Mouse (Mus musculus): ENCODE measurements around the gene Stkld1.

Gene Stkld1

GRCm38 (mm10) chr2:26915927-26916728, 17.7 kb upstream of the Stkld1 start, which contains the start of the genes Surf2 and Surf1:
Surf2 (plus strand) TSS chr2:26916367.
Surf1 (minus strand) TSS chr2:26916530.
- peak; percentile 81 to 88 for DNase-seq

DNA sequence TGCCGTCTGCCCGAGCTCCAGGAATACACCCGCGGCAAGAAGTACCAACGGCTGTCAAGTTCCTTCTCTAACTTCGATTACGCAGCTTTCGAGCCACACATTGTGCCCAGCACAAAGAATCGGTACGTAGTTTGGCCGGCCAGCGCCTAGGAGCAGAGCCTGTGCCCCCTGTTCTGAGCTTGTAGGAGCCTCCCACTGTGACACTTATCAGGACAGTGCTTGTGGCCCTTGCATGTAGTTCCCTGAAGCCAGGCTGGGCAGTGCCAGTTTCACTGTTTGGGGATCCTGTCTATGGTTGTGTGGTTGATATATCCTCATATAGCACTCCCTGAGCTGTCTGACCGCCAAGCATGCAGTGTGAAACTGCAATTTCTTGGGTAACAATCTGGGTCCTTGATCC, 17.1 kb upstream of the Stkld1 start:
- no peak for DNase-seq

GRCm38 (mm10) chr2:26919684-26920083, 14.2 kb upstream of the Stkld1 start:
- no peak for DNase-seq

GRCm38 (mm10) chr2:26920190-26920855, 13.5 kb upstream of the Stkld1 start:
- DNase-seq: no peak

DNA sequence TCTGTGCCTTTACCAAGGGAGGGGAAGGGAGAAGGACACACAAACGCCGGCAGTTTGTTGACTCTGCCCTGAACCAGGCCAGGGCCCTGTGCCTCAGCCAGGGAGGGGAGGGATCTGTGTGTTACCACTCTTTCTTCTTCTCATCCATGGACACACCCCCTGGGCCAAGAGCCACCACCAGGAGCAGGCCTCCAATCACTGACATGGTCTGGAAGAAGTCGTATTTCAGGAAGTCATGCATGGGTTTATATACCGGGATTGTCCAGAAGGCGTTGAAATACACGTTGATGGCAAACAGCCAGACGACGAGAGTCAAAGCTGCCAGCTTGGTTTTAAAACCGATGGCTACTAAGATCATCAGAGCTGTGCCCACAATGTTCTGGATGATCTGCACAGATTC, 12.1 kb upstream of the Stkld1 start:
- DNase-seq: no peak

GRCm38 (mm10) chr2:26927745-26928476, 5.9 kb upstream of the Stkld1 start:
- no peak for DNase-seq

DNA sequence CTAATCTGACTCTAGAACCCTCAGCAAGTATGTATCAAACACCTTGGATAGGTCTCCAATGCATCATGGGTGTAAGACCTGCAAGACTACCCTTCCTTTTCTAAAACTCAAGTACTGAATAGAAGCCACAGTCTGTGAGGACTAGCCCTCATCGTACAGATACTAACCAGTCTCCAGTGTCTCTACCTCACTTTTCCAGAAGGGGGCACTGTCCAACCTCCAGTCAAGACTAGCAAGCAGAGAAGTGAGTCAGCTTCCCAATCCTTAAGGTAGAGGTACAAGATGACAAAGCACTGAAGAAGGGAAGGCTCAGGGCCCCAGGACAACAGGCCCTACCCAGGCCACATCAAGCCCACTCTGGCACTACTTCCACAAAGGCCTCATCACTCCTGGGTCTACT, 3.5 kb upstream of the Stkld1 start:
- DNase-seq: peak; percentile 62 to 75

DNA sequence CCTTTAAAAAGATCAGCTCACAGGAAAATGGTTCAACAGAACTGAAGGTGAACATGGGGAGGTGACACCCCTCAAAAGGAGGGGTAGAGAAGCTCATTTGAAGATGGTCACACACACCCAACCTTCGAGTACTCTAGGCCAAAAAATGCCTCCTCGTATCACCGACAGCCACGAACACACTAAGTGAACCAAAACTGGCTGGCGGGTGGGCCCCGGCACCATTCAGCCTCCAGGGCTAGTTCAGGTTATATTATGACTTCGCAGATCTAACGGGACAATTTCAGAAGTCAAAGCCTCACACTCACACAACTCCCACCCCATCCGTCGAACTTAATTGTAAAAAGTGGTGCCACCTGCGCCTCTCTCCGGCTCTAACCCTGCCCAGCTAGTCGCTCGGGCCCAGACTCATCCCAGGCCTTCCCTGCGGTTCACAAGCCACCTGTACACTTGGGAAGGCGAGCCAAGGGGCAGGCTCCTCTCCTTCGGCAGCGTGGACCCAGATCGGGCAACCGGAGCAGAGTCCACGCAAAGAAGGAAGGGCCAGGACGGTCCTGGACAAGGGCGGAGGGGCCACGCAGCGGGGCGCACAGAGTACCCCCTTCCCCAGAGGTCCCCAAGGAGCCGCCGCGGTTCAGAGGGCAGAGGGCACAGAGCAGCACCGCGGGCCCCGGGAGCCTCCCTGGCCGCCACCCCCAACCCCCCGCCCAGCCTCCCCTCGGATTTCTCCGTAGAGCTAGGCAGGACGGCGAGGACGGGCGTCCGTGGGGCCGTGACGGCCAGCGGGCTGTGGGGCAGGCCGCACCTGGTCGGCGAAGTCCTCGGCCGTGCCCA, 1.2 kb upstream of the Stkld1 start:
- DNase-seq: peak in 1 of 2 experiments; percentile 70

DNA sequence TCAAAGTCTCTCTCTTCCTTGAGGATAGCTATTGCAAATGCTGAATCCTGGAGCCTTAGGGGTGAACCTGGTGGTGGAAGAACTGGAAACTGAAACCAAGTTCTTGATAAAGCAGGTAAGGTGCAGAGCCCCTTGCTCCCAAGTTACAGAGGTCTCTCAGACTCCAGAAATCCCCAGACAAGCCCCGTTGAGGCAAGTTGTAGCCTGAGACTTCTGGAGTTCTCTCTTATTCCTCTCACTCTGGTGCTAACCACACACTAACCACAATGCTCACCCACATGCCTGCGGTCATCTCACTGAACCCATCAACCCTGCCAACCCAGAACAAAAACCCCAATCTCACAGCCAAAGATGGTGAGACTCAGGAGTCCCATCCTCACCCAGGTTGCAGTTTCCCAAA, 1.4 kb downstream of the Stkld1 start:
- DNase-seq: no peak

DNA sequence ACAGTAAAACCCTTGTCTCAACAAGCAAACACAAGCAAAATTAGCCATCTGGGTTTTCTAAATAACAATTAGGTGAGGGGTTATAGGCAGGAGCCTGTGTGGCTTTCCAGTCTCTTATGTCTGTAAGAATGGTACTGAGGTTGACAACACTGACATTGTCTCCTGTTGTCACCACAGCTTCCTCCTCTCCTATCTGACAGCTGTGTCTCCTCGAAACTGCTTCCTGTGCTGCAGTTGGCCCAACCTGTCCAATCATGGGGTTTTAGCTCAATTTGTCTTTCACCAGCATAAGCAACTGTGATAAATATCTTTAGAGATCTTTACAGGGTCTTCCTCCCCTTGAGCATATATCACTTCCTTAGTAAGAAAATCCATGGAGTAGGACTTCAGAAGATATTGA, 2.6 kb downstream of the Stkld1 start:
- DNase-seq: no peak

DNA sequence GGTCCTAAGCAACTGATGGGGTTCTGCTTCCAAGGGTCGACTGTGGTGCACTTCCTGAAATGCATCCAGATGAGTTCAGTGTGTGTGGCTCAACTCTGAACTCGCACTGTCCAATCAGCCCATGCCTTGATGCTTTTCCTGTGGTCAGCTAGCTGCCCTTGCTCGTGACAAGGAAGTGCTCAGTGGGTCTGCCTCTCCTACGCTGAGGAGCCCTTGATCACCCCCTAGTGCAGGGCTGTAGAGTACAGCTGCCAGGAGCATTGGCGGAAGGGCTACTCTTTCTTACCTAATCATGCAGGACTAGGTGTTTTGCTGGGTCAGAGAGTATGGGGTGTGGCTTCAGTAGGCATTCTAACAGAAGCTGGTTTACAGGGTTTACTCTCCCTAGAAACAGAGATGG, 7.7 kb downstream of the Stkld1 start:
- DNase-seq: peak in 1 of 2 experiments; percentile 35

DNA sequence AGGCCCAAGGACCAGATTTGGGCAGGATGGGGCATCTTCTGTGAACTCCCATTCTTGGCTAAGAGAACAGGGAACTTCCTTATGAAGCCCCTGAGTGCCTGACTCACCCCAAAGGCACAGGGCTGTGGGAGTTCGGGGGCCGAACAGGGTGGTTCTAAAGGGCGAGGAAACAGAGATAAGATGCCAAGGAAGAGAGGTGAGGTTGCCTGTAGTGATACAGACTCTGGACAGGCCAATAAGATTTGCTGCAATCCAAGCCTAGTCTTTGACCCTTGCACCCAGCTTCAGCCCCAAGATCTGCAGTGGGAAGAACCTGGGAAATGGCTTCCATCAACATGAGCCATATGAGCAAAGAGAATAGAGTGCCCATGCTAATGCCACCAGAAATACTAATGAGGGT, 9.4 kb downstream of the Stkld1 start:
- no peak for DNase-seq

DNA sequence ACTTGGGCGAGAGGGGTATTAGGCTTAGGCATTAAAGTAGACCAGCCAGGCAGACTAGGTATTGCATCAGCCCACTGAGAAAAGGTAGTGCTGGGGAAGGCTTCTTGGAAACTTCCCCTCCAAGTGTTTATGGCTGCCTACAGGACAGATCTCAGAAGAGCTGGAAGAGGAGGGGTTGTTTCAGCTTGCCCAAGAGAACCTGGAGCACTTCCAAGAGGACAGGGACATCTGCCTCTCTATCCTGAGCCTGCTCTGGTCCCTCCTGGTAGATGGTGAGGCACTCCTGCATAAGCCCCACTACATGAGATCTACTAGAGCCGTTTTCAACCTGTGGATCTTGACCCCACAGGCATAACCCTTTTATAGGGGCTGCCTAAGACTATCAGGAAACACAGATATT, 16.6 kb downstream of the Stkld1 start:
- DNase-seq: no peak

DNA sequence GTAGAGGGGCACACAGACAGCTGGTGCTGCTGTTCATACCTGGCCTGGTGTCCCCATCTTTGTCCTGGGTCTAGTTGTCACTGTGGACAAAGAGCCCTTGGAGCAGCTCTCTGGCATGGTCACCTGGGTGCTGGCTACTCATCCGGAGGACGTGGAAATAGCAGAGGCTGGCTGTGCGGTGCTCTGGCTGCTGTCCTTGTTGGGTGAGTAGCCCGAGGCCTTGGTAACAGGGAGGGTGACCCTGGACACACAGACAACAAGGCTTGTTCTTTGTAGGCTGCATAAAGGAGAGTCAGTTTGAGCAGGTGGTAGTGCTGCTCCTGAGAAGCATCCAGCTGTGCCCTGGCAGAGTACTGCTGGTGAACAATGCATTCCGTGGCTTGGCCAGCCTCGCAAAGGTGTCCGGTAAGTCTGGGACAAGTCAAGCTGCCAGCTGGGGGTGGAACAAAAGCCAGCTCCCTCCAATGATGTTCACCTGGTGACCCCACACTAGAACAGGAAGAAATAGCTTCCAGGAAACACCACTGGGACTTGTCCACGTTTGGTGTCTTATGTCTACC, 17.6 kb downstream of the Stkld1 start:
- no peak for DNase-seq

DNA sequence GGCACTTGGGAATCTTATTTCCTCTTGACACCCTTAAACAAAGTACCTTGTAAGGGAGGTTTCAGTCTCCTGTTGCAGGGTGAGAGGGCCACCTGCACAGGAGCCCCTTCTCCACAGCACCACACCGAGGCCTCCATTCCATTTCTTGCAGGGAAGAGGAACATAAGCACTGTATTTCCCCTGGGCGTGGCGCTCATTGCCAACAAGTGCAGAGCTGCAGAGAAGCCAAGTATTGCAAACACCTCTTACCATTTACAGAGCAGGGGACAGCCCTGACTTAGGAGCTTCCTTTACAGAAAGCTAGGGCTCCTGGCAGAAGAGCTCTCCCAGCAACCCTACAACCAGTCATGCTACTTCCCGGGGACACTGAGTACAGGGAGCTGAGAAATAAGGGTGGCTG, 18.3 kb downstream of the Stkld1 start:
- no peak for DNase-seq

GRCm38 (mm10) chr2:26952866-26953265, 19.0 kb downstream of the Stkld1 start:
- DNase-seq: no peak

GRCm38 (mm10) chr2:26954735-26955395, 21.0 kb downstream of the Stkld1 start:
- DNase-seq: no peak

DNA sequence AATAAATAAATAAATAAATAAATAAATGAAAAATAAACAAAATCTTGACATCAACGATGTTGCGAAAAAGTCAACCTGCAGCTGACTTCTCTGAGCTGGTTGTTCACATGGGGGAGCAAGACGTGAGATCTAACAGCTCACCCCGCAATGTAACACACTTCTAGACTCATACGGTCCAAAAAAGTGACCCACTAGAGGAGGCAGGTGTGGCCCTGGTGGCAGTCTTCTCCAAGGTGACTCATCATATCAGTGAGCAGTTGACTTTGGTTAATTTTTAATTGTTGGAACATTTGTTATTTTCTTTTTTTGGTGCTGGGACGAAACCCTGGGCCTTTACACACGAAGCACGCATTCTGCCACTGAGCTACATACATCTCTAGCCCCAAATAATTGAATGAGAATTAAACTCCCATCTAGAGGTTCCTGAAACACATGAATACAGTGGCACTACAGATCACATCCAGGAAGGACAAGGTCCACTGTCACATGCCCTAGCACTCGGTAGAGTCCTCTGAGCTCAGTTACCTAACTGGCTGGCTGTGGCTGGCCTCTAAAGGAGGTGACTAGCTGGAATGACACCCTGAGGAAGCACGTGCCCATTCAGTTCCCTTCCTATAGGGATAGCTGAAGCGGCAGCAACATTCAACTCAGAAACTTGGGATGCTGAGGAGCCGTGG, 23.1 kb downstream of the Stkld1 start:
- no peak for DNase-seq

- no peak for DNase-seq
These were observed 23.6 kb downstream of the Stkld1 start for GRCm38 (mm10) chr2:26957488-26957859.

DNA sequence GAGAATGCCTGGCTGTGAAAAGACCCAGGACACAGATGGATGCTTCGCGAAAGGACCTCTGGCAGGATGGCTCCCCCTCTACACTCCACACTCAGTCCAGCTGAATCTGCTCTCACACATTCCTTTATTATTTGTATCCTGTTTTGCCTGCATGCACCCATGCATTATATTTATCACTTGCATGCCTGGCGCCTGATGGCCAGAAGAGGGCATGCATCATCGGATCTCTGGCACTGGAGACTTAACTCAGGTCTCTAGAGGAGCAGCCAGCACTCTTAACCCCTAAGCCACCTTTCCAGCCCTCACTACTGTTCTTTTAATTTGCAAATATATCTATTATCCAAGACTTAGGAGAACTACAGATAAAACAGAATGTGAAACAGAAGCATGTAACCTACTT, 26.9 kb downstream of the Stkld1 start:
- DNase-seq: peak; percentile 37 to 60
